In genomic region chr4:141122663-141123062, GRCm38 (mm10) we compare ENCODE assay signal across 17 mouse cellular contexts. TPM values are rescaled to one million over a fixed set of nuclear protein-coding genes. Genes with fewer than 3 reads are reported as not detected.
"Had no signal": no experiment of that assay in that cellular context is flagged by ENCODE, and none has a peak within 500 bp of the region (broad histone marks: within the 10 kb centered on the region; RNA-seq: fewer than 3 reads in every experiment).

No protein-coding gene starts in this region.

- H3K27ac ChIP-seq: kidney, postnatal 0 days; limb, embryonic 12.5 days; liver, embryonic 13.5 days; neural tube, embryonic 13.5 days; stomach, embryonic 15.5 days had no signal

- H3K9me3 ChIP-seq: limb, embryonic 12.5 days; liver, embryonic 13.5 days; stomach, embryonic 15.5 days had no signal

- H3K4me3 ChIP-seq: limb, embryonic 12.5 days; liver, embryonic 13.5 days; neural tube, embryonic 13.5 days; stomach, embryonic 15.5 days had no signal

- DNase-seq: kidney, adult 18-20 months; kidney, postnatal 36 days; layer of hippocampus, adult 9-11 months; layer of hippocampus, postnatal 36 days; liver, embryonic 13.5 days; retina, postnatal 1 day; right cerebral cortex, postnatal 4 days; thymus, adult 2 months; thymus, postnatal 25 days had no signal

- H3K27me3 ChIP-seq: limb, embryonic 12.5 days; liver, embryonic 13.5 days; neural tube, embryonic 13.5 days; stomach, embryonic 15.5 days had no signal

- ATAC-seq: midbrain, embryonic 16.5 days had no signal

- H3K9ac ChIP-seq: limb, embryonic 12.5 days; liver, embryonic 13.5 days; neural tube, embryonic 13.5 days; stomach, embryonic 15.5 days had no signal

- H3K4me2 ChIP-seq: limb, embryonic 12.5 days; liver, embryonic 13.5 days; midbrain, embryonic 11.5 days; neural tube, embryonic 13.5 days; stomach, embryonic 15.5 days had no signal

RNA-seq across cellular contexts. Expression of gene Spata21, which starts 34.5 kb away (rescaled TPM):
- total RNA-seq: layer of hippocampus, postnatal 36 days had no signal
- polyA plus RNA-seq: limb, embryonic 12.5 days; liver, embryonic 13.5 days; midbrain, embryonic 11.5 days; neural tube, embryonic 13.5 days; spleen, adult 2 months; urinary bladder, adult 2 months had no signal
